9 mouse cellular contexts compared by ENCODE assay signal in genomic region chr2:74726973-74727639, GRCm38 (mm10). TPM values are rescaled to one million over a fixed set of nuclear protein-coding genes. Genes with fewer than 3 reads are reported as not detected.
DNase-seq lines count a peak whose midpoint lies in the region; ATAC-seq and TF ChIP-seq lines count a peak whose summit lies in the region.
"Had no signal": no experiment of that assay in that cellular context is flagged by ENCODE, and none has a peak within 500 bp of the region (broad histone marks: within the 10 kb centered on the region; RNA-seq: fewer than 3 reads in every experiment).

No protein-coding gene starts in this region.

- peaks cover 60% of the 10 kb centered on the region for H3K4me1 ChIP-seq in hindbrain, embryonic 13.5 days (replicated peaks)

- peaks cover 68% of the 10 kb centered on the region for H3K27me3 ChIP-seq in C2C12 (ENCODE audit: control insufficient read depth, insufficient read depth, insufficient read length)
- peaks cover 95% of the 10 kb centered on the region for H3K27me3 ChIP-seq in hindbrain, embryonic 13.5 days

- H3K9me3 ChIP-seq in hindbrain, embryonic 13.5 days = no peaks in the 10 kb centered on the region

- intact Hi-C loops in gastrocnemius, adult 2 months (cut with DNase I) = no loop called here

- DNase-seq in gastrocnemius, adult 2 months = no peak
- DNase-seq in gastrocnemius, postnatal 25 days = no peak
- DNase-seq in frontal cortex, postnatal 25 days (ENCODE audit: low spot score in 2 of 2) = no peak
- DNase-seq in cerebellum, adult 18-20 months = no peak
- no peak for DNase-seq in urinary bladder, postnatal 36 days (ENCODE audit: low spot score in 2 of 2)
- DNase-seq: gastrocnemius, postnatal 36 days had no signal

- H3K9ac ChIP-seq in hindbrain, embryonic 13.5 days = peak overlapping the region; percentile 87

- no peak overlapping the region for H3K27ac ChIP-seq in gastrocnemius, adult 2 months
- H3K27ac ChIP-seq in hindbrain, embryonic 13.5 days = peak overlapping the region; percentile 97

- peak overlapping the region; percentile 83 for H3K4me2 ChIP-seq in hindbrain, embryonic 13.5 days

- TF ChIP-seq CTCF in gastrocnemius, adult 2 months (IDR thresholded peaks at IDR 0.05) = no peak
- TF ChIP-seq CTCF in C2C12 (IDR thresholded peaks at IDR 0.05; ENCODE audit: control insufficient read depth, insufficient read depth, insufficient read length) = no peak

- H3K79me2 ChIP-seq in C2C12 (ENCODE audit: control insufficient read depth, insufficient read depth) = no peaks in the 10 kb centered on the region

- H3K36me3 ChIP-seq in C2C12 (ENCODE audit: control insufficient read depth, insufficient read depth) = no peaks in the 10 kb centered on the region
- H3K36me3 ChIP-seq in hindbrain, embryonic 13.5 days = no peaks in the 10 kb centered on the region

- no peak overlapping the region for H3ac ChIP-seq in C2C12 (ENCODE audit: control insufficient read depth, insufficient read length, low read depth)

- under 1% methylated on average over 43 of the region's 43 CpGs for WGBS in hindbrain, embryonic 13.5 days

- peak overlapping the region; percentile 65 for H3K4me3 ChIP-seq in gastrocnemius, adult 2 months
- H3K4me3 ChIP-seq in C2C12 (ENCODE audit: insufficient read depth, poor library complexity, severe bottlenecking) = no peak overlapping the region
- peak overlapping the region; percentile 57 for H3K4me3 ChIP-seq in hindbrain, embryonic 13.5 days

- ATAC-seq in hindbrain, embryonic 13.5 days (ENCODE audit: low FRiP score) = peak; percentile 34
- ATAC-seq in megakaryocyte progenitor cell, adult 5-6 weeks (replicated peaks; ENCODE audit: poor library complexity) = 0 out of 2 replicates have a peak, but pooled peaks have one; percentile 29

- H3K79me3 ChIP-seq in C2C12 (ENCODE audit: low read depth) = no peaks in the 10 kb centered on the region

TF ChIP-seq in C2C12, 6 proteins besides CTCF, POLR2A, EP300 and RAD21:
- TF ChIP-seq MYOD1 (IDR thresholded peaks at IDR 0.05; ENCODE audit: control insufficient read depth, insufficient read length, low read depth) = no peak
- peak; percentile 34 for TF ChIP-seq USF1 (IDR thresholded peaks at IDR 0.05; ENCODE audit: low read depth)
TF ChIP-seq in C2C12: peak in this region for 1.

RNA-seq across cellular contexts. Expression of gene Gm28230, which starts 0.6 kb away (rescaled TPM):
- under 1 TPM; 0.08 to 0.36 TPM for total RNA-seq in gastrocnemius, adult 2 months (2021)
- total RNA-seq in gastrocnemius, postnatal 25 days (2021) = under 1 TPM in 1 of 2 experiments, not detected in 1; 0.27 TPM
- not detected for polyA plus RNA-seq in C2C12 (2012; fragmentation: generic; extraction: Trizol)
- polyA plus RNA-seq in hindbrain, embryonic 13.5 days (2015; fragmentation: Nextera tagmentation; extraction: Ambion mirVana) = 1.3 and 1.5 TPM in 2 replicates
- not detected in 2 replicates for total RNA-seq in megakaryocyte progenitor cell, adult 5-6 weeks (2015)
- total RNA-seq in megakaryocyte progenitor cell, adult 5-6 weeks (2017) = not detected in 2 replicates

RNA-seq across cellular contexts. Expression of gene Hoxd4, which starts 15.4 kb away (rescaled TPM):
- 1 to 10 TPM; 1.4 to 2.0 TPM for total RNA-seq in gastrocnemius, adult 2 months (2021)
- 1 to 10 TPM; 1.4 to 2.2 TPM for total RNA-seq in gastrocnemius, postnatal 25 days (2021)
- not detected for polyA plus RNA-seq in C2C12 (2012; fragmentation: generic; extraction: Trizol)
- polyA plus RNA-seq in hindbrain, embryonic 13.5 days (2015; fragmentation: Nextera tagmentation; extraction: Ambion mirVana) = 4.1 and 4.2 TPM in 2 replicates
- total RNA-seq in megakaryocyte progenitor cell, adult 5-6 weeks (2015) = not detected in 2 replicates
- total RNA-seq in megakaryocyte progenitor cell, adult 5-6 weeks (2017) = not detected in 2 replicates

RNA-seq across cellular contexts. Expression of gene Hoxd3, which starts 15.4 kb away (rescaled TPM):
- not detected for total RNA-seq in gastrocnemius, adult 2 months (2021)
- total RNA-seq in gastrocnemius, postnatal 25 days (2021) = not detected
- not detected for polyA plus RNA-seq in C2C12 (2012; fragmentation: generic; extraction: Trizol)
- polyA plus RNA-seq in hindbrain, embryonic 13.5 days (2015; fragmentation: Nextera tagmentation; extraction: Ambion mirVana) = 76.0 and 82.5 TPM in 2 replicates
- total RNA-seq in megakaryocyte progenitor cell, adult 5-6 weeks (2015) = not detected in 2 replicates
- total RNA-seq in megakaryocyte progenitor cell, adult 5-6 weeks (2017) = not detected in 2 replicates

RNA-seq across cellular contexts. Expression of gene Hoxd8, which starts 22.7 kb away (rescaled TPM):
- total RNA-seq in gastrocnemius, adult 2 months (2021) = 10 to 100 TPM; 39.3 to 49.0 TPM
- total RNA-seq in gastrocnemius, postnatal 25 days (2021) = 10 to 100 TPM; 11.7 to 30.6 TPM
- polyA plus RNA-seq in C2C12 (2012; fragmentation: generic; extraction: Trizol) = not detected
- 0.79 and 1.5 TPM in 2 replicates for polyA plus RNA-seq in hindbrain, embryonic 13.5 days (2015; fragmentation: Nextera tagmentation; extraction: Ambion mirVana)
- not detected in 2 replicates for total RNA-seq in megakaryocyte progenitor cell, adult 5-6 weeks (2015)
- not detected in 2 replicates for total RNA-seq in megakaryocyte progenitor cell, adult 5-6 weeks (2017)

RNA-seq across cellular contexts. Expression of gene Hoxd9, which starts 29.6 kb away (rescaled TPM):
- 10 to 100 TPM; 15.8 to 19.1 TPM for total RNA-seq in gastrocnemius, adult 2 months (2021)
- 10 to 100 TPM in 1 of 2 experiments, 1 to 10 TPM in 1; 5.7 to 14.7 TPM for total RNA-seq in gastrocnemius, postnatal 25 days (2021)
- polyA plus RNA-seq in C2C12 (2012; fragmentation: generic; extraction: Trizol) = not detected
- not detected in 2 replicates for polyA plus RNA-seq in hindbrain, embryonic 13.5 days (2015; fragmentation: Nextera tagmentation; extraction: Ambion mirVana)
- not detected in 2 replicates for total RNA-seq in megakaryocyte progenitor cell, adult 5-6 weeks (2015)
- not detected in 2 replicates for total RNA-seq in megakaryocyte progenitor cell, adult 5-6 weeks (2017)
